Mouse (Mus musculus): ENCODE measurements around the gene Kctd19. TPM values are rescaled to one million over a fixed set of nuclear protein-coding genes. Genes with fewer than 3 reads are reported as not detected.
A peak's percentile ranks its signal among the peaks of the same experiment; 100 is the strongest.

The Kctd19 gene
- polyA plus RNA-seq, 1 experiment from 2014 or later, result not detected

GRCm38 (mm10) chr8:105349096-105349771, 64.1 kb downstream of the Kctd19 start:
- peaks cover 54% of the 10 kb centered on the region for H3K4me1 ChIP-seq
- H3K4me3 ChIP-seq, result peak overlapping the region; percentile 74
- H3K36me3 ChIP-seq, result peaks cover 7% of the 10 kb centered on the region
- peak; percentile 75 for DNase-seq (ENCODE audit: low spot score)
- H3K27me3 ChIP-seq (ENCODE audit: low read depth, poor library complexity, severe bottlenecking), result 0 out of 2 replicates have a peak, but pooled peaks cover 6% of the 10 kb centered on the region
- under 1% methylated on average over 48 of the region's 48 CpGs for WGBS
- no peaks in the 10 kb centered on the region for H3K9me3 ChIP-seq (replicated peaks)
- H3K27ac ChIP-seq, result peak overlapping the region; percentile 88

- under 1% methylated on average over 34 of the region's 34 CpGs for WGBS
- Histone ChIP-seq H3K9me3 (replicated peaks) (no peaks in the 10 kb centered on the region), H3K27ac (peak within 1 kb of the TSS; percentile 88), H3K4me3 (peak within 1 kb of the TSS; percentile 74), H3K4me1 (peaks cover 51% of the 10 kb centered on the region), H3K27me3 (ENCODE audit: low read depth, poor library complexity, severe bottlenecking) (0 out of 2 replicates have a peak, but pooled peaks cover 6% of the 10 kb centered on the region), H3K36me3 (peaks cover 3% of the 10 kb centered on the region; the same call in 1 of the 2 replicates)
- peak; percentile 89 for DNase-seq (ENCODE audit: low spot score)
Observed at GRCm38 (mm10) chr8:105348450-105349095, 64.7 kb downstream of the Kctd19 start, which contains the start of gene Slc9a5. TSS of gene Slc9a5 (plus strand) at chr8:105348843.

- H3K4me1 ChIP-seq, result peaks cover 50% of the 10 kb centered on the region
- H3K9me3 ChIP-seq (replicated peaks), result no peaks in the 10 kb centered on the region
- 0% methylated on average over 53 of the region's 53 CpGs for whole genome bisulfite sequencing
Observed at GRCm38 (mm10) chr8:105347428-105348221, 65.7 kb downstream of the Kctd19 start, which contains the start of gene Fhod1. TSS of gene Fhod1 (minus strand) at chr8:105347953.

GRCm38 (mm10) chr8:105346611-105347427, 66.5 kb downstream of the Kctd19 start:
- Histone ChIP-seq H3K4me1 (peaks cover 50% of the 10 kb centered on the region), H3K27ac (peak overlapping the region; percentile 88), H3K36me3 (no peaks in the 10 kb centered on the region), H3K27me3 (ENCODE audit: low read depth, poor library complexity, severe bottlenecking) (0 out of 2 replicates have a peak, but pooled peaks cover 6% of the 10 kb centered on the region), H3K9me3 (replicated peaks) (no peaks in the 10 kb centered on the region), H3K4me3 (peak overlapping the region; percentile 74)
- DNase-seq (ENCODE audit: low spot score), result peak; percentile 73
- under 1% methylated on average over 34 of the region's 34 CpGs for WGBS

More at GRCm38 (mm10) chr8:105347428-105348221, 65.7 kb downstream of the Kctd19 start, which contains the start of gene Fhod1:
- Histone ChIP-seq H3K27ac (peak within 1 kb of the TSS; percentile 88), H3K36me3 (no peaks in the 10 kb centered on the region), H3K4me3 (peak within 1 kb of the TSS; percentile 74), H3K27me3 (ENCODE audit: low read depth, poor library complexity, severe bottlenecking) (0 out of 2 replicates have a peak, but pooled peaks cover 6% of the 10 kb centered on the region)
- DNase-seq (ENCODE audit: low spot score), result peak; percentile 94

- no peak for DNase-seq (ENCODE audit: low spot score)
- H3K4me1 ChIP-seq, result peaks cover 53% of the 10 kb centered on the region
- H3K27ac ChIP-seq, result peak overlapping the region; percentile 88; the same call in 1 of the 2 replicates
- H3K9me3 ChIP-seq (replicated peaks), result no peaks in the 10 kb centered on the region
- H3K4me3 ChIP-seq, result no peak overlapping the region
- H3K36me3 ChIP-seq, result no peaks in the 10 kb centered on the region
- 67% methylated on average over 7 of the region's 7 CpGs for WGBS
- 0 out of 2 replicates have a peak, but pooled peaks cover 4% of the 10 kb centered on the region for H3K27me3 ChIP-seq (ENCODE audit: low read depth, poor library complexity, severe bottlenecking)
Observed at GRCm38 (mm10) chr8:105345061-105345975, 68.0 kb downstream of the Kctd19 start.

- Histone ChIP-seq H3K9me3 (replicated peaks) (no peaks in the 10 kb centered on the region), H3K36me3 (0 out of 2 replicates have a peak, but pooled peaks cover 4% of the 10 kb centered on the region), H3K27me3 (ENCODE audit: low read depth, poor library complexity, severe bottlenecking) (no peaks in the 10 kb centered on the region), H3K27ac (no peak overlapping the region), H3K4me1 (peaks cover 43% of the 10 kb centered on the region), H3K4me3 (no peak overlapping the region)
- no peak for DNase-seq (ENCODE audit: low spot score)
- 82% methylated on average over 8 of the region's 8 CpGs for WGBS
Observed at GRCm38 (mm10) chr8:105343791-105344574, 69.3 kb downstream of the Kctd19 start.

- H3K36me3 ChIP-seq, result peaks cover 14% of the 10 kb centered on the region
- WGBS, result 82% methylated on average over 4 of the region's 4 CpGs
- H3K27me3 ChIP-seq (ENCODE audit: low read depth, poor library complexity, severe bottlenecking), result no peaks in the 10 kb centered on the region
- H3K9me3 ChIP-seq (replicated peaks), result no peaks in the 10 kb centered on the region
- no peak for DNase-seq (ENCODE audit: low spot score)
- H3K4me1 ChIP-seq, result peaks cover 33% of the 10 kb centered on the region
- no peak overlapping the region for H3K27ac ChIP-seq
- H3K4me3 ChIP-seq, result no peak overlapping the region
Observed at GRCm38 (mm10) chr8:105342768-105343167, 70.5 kb downstream of the Kctd19 start.

GRCm38 (mm10) chr8:105341399-105341798, 71.9 kb downstream of the Kctd19 start:
- Histone ChIP-seq H3K9me3 (replicated peaks) (no peaks in the 10 kb centered on the region), H3K36me3 (peaks cover 28% of the 10 kb centered on the region), H3K4me1 (peaks cover 20% of the 10 kb centered on the region), H3K27me3 (ENCODE audit: low read depth, poor library complexity, severe bottlenecking) (peaks cover 8% of the 10 kb centered on the region), H3K27ac (no peak overlapping the region), H3K4me3 (no peak overlapping the region)
- DNase-seq (ENCODE audit: low spot score), result no peak
- WGBS, result 56% methylated on average over 8 of the region's 8 CpGs

GRCm38 (mm10) chr8:105339886-105340635, 73.2 kb downstream of the Kctd19 start:
- H3K27ac ChIP-seq, result no peak overlapping the region
- peaks cover 41% of the 10 kb centered on the region for H3K36me3 ChIP-seq
- 0 out of 2 replicates have a peak, but pooled peaks cover 9% of the 10 kb centered on the region for H3K4me1 ChIP-seq
- peaks cover 8% of the 10 kb centered on the region for H3K27me3 ChIP-seq (ENCODE audit: low read depth, poor library complexity, severe bottlenecking)
- DNase-seq (ENCODE audit: low spot score), result no peak
- H3K4me3 ChIP-seq, result no peak overlapping the region
- H3K9me3 ChIP-seq (replicated peaks), result no peaks in the 10 kb centered on the region
- WGBS, result 74% methylated on average over 6 of the region's 6 CpGs

- H3K9me3 ChIP-seq (replicated peaks), result no peaks in the 10 kb centered on the region
- no peak overlapping the region for H3K4me3 ChIP-seq
- 0 out of 2 replicates have a peak, but pooled peaks cover 9% of the 10 kb centered on the region for H3K4me1 ChIP-seq
- peaks cover 8% of the 10 kb centered on the region for H3K27me3 ChIP-seq (ENCODE audit: low read depth, poor library complexity, severe bottlenecking)
- H3K27ac ChIP-seq, result no peak overlapping the region
- H3K36me3 ChIP-seq, result peaks cover 52% of the 10 kb centered on the region
- DNase-seq (ENCODE audit: low spot score), result no peak
- WGBS, result 26% methylated on average over 4 of the region's 4 CpGs
Observed at GRCm38 (mm10) chr8:105338992-105339391, 74.3 kb downstream of the Kctd19 start.
